In genomic region chr10:25395236-25395886, GRCm38 (mm10) we compare ENCODE assay signal across 11 mouse cellular contexts. TPM values are rescaled to one million over a fixed set of nuclear protein-coding genes. Genes with fewer than 3 reads are reported as not detected.
DNase-seq lines count a peak whose midpoint lies in the region.
"Had no signal": no experiment of that assay in that cellular context is flagged by ENCODE, and none has a peak within 500 bp of the region (broad histone marks: within the 10 kb centered on the region; RNA-seq: fewer than 3 reads in every experiment).

No protein-coding gene starts in this region.

- peak; percentile 97 for DNase-seq in heart, adult 11 months
- no peak for DNase-seq in heart, postnatal 4 days
- peak; percentile 67 for DNase-seq in 3134 (ENCODE audit: extremely low read depth, insufficient read length, low spot score)
- peak; percentile 87 for DNase-seq in adipocyte (ENCODE audit: low spot score)
- DNase-seq in heart, postnatal 36 days: peak; percentile 35 to 43
- DNase-seq in c-Kit-positive CD71-positive TER-119-positive erythroid progenitor cells, embryonic 14.5 days (ENCODE audit: low spot score): no peak
- no peak for DNase-seq in MN1 (ENCODE audit: low spot score)
- DNase-seq in spleen, postnatal 14 days (ENCODE audit: low spot score in 2 of 2): no peak
- DNase-seq: cerebellum, adult 8-10 months; kidney, postnatal 4 days; retina, postnatal 1 day had no signal

- intact Hi-C loops in heart, postnatal 36 days (cut with DNase I): no loop called here

RNA-seq across cellular contexts. Expression of gene Epb41l2, which starts 35.8 kb away (rescaled TPM):
- total RNA-seq in heart, postnatal 4 days (2021): 10 to 100 TPM; 90.5 to 91.5 TPM
- total RNA-seq in heart, postnatal 36 days (2021): 10 to 100 TPM; 42.0 to 55.8 TPM

Comparison
In these comparisons a context has a peak if more than half of its experiments do, and no peak if none do; other contexts are left out.
1. DNase-seq: peak in heart, adult 11 months (single experiment), 3134 (single experiment), adipocyte (single experiment) and heart, postnatal 36 days (2 of 2); none in heart, postnatal 4 days (single experiment), c-Kit-positive CD71-positive TER-119-positive erythroid progenitor cells, embryonic 14.5 days (single experiment), MN1 (single experiment) and spleen, postnatal 14 days (0 of 2).